Mouse (Mus musculus) monocyte, adult 2 months (primary cell): ENCODE data around the gene Tex30.

Experiments
- DNase-seq, 2 experiments: peaks; one replicate each; pipeline ENCODE4 v3.0.0; 2022; ENCODE audit warnings: low spot score in 2 of 2, low read depth in 1 of 2

The Tex30 gene

GRCm38 (mm10) chr1:44102259-44102717, at the start of gene Tex30:
Tex30 (minus strand) TSS chr1:44102441.
- peak; percentile 71 to 82 for DNase-seq

- DNase-seq: no peak
Measured at GRCm38 (mm10) chr1:44148706-44149105, 46.5 kb upstream of the Tex30 start.

- peak; percentile 60 to 76 for DNase-seq
Measured at GRCm38 (mm10) chr1:44147563-44148381, 45.5 kb upstream of the Tex30 start, which contains the start of gene Ercc5. Ercc5 (plus strand) TSS chr1:44147744.

GRCm38 (mm10) chr1:44142747-44143146, 40.5 kb upstream of the Tex30 start:
- DNase-seq: no peak

GRCm38 (mm10) chr1:44140232-44140631, 38.0 kb upstream of the Tex30 start:
- DNase-seq: no peak

- no peak for DNase-seq
Measured at GRCm38 (mm10) chr1:44129929-44130581, 27.8 kb upstream of the Tex30 start.

- no peak for DNase-seq
Measured at GRCm38 (mm10) chr1:44125590-44125989, 23.3 kb upstream of the Tex30 start.

- DNase-seq: no peak
Measured at GRCm38 (mm10) chr1:44122256-44122655, 20.0 kb upstream of the Tex30 start.

- no peak for DNase-seq
Measured at GRCm38 (mm10) chr1:44120074-44120406, 17.8 kb upstream of the Tex30 start.

GRCm38 (mm10) chr1:44119201-44120073, 17.2 kb upstream of the Tex30 start:
- DNase-seq: peak; percentile 19 to 24

- DNase-seq: peak; percentile 62 to 66
Measured at GRCm38 (mm10) chr1:44118239-44119054, 16.2 kb upstream of the Tex30 start, which contains the start of the genes Kdelc1 and Bivm. Kdelc1 (minus strand) TSS chr1:44118808. Bivm (plus strand) TSS chr1:44118957.

GRCm38 (mm10) chr1:44117571-44117970, 15.3 kb upstream of the Tex30 start:
- no peak for DNase-seq

- no peak for DNase-seq
Measured at GRCm38 (mm10) chr1:44102939-44103338, 698 bp upstream of the Tex30 start.

GRCm38 (mm10) chr1:44101448-44102225, 604 bp downstream of the Tex30 start:
- no peak for DNase-seq

- peak in 1 of 2 experiments; percentile 18 for DNase-seq
Measured at GRCm38 (mm10) chr1:44064625-44065024, 37.6 kb downstream of the Tex30 start.

- DNase-seq: no peak
Measured at GRCm38 (mm10) chr1:44063439-44063838, 38.8 kb downstream of the Tex30 start.

GRCm38 (mm10) chr1:44061836-44062235, 40.4 kb downstream of the Tex30 start, which contains the start of gene Gm8251:
Gm8251 (minus strand) TSS chr1:44061936.
- DNase-seq: no peak

- no peak for DNase-seq
Measured at GRCm38 (mm10) chr1:44057805-44058204, 44.4 kb downstream of the Tex30 start.

- DNase-seq: no peak
Measured at GRCm38 (mm10) chr1:44046556-44046955, 55.7 kb downstream of the Tex30 start.
